Mouse (Mus musculus): ENCODE data around the gene Syde1. TPM values are rescaled to one million over a fixed set of nuclear protein-coding genes. Genes with fewer than 3 reads are reported as not detected.

Gene Syde1
- polyA plus RNA-seq, 1 experiment from 2014 or later, result 3.3 TPM

DNA sequence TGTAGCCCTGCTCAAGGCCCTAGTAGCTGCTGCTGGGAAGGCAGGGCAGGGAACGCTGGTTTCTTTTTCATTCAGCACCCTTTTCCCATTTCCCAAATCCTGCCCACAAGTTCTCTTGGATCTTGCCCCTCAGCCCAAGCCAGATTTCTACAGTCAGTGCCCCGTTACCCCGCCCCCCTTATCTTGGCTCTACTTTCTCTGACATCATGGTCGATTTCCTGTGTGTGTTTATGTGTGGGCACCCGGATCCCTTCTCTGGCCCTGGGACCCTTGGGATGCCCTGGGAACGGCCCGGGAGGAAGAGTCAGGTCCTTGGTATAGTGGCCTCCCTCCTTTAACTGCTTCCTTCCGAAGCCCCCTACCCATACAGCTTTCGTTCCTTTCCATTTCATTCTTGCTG, 1.0 kb downstream of the Syde1 start:
- peaks cover 8% of the 10 kb centered on the region for H3K4me1 ChIP-seq
- H3K9me3 ChIP-seq (replicated peaks), result no peaks in the 10 kb centered on the region
- H3K27ac ChIP-seq (replicated peaks), result 0 out of 2 replicates have a peak overlapping the region, but pooled peaks have one; percentile 68
- WGBS, result 46% methylated on average over 9 of the region's 9 CpGs
- H3K4me2 ChIP-seq, result peak overlapping the region; percentile 68
- no peaks in the 10 kb centered on the region; the same call in 1 of the 2 replicates for H3K36me3 ChIP-seq
- H3K4me3 ChIP-seq (replicated peaks), result peak overlapping the region; percentile 47
- ATAC-seq (ENCODE audit: low FRiP score), result no peak
- H3K27me3 ChIP-seq (replicated peaks), result peaks cover 7% of the 10 kb centered on the region; the same call in 1 of the 2 replicates
- peak overlapping the region; percentile 59; the same call in 1 of the 2 replicates for H3K9ac ChIP-seq (replicated peaks)

DNA sequence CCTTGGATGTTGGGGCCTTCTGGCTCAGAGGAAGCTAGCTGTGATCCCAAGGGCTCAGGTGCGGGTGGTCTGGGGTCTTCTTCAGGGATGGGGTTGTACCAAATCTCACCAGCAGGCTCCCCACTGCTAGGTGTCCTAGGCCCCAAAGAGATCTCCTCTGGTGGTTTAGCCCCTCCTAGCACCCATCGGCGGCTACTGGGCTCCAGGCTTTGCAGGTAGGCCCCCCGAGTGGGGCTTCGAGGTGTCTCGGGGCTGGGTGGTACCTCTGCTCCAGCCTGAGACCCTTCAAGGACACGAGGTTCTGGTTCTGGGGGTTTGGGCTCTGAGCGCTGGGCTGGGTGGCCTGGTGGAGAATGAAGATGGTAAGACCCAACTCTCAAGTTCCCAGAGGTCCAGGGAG, 1.9 kb downstream of the Syde1 start:
- no peak for ATAC-seq (ENCODE audit: low FRiP score)
- H3K4me3 ChIP-seq (replicated peaks), result no peak overlapping the region
- peak overlapping the region; percentile 68; the same call in 1 of the 2 replicates for H3K4me2 ChIP-seq
- H3K27me3 ChIP-seq (replicated peaks), result peaks cover 7% of the 10 kb centered on the region; the same call in 1 of the 2 replicates
- peaks cover 8% of the 10 kb centered on the region for H3K4me1 ChIP-seq
- no peak overlapping the region for H3K9ac ChIP-seq (replicated peaks)
- H3K36me3 ChIP-seq, result peaks cover 2% of the 10 kb centered on the region; the same call in 1 of the 2 replicates
- H3K27ac ChIP-seq (replicated peaks), result no peak overlapping the region
- WGBS, result 95% methylated on average over 8 of the region's 8 CpGs
- no peaks in the 10 kb centered on the region for H3K9me3 ChIP-seq (replicated peaks)

- H3K9ac ChIP-seq (replicated peaks), result no peak overlapping the region
- peaks cover 7% of the 10 kb centered on the region; the same call in 1 of the 2 replicates for H3K27me3 ChIP-seq (replicated peaks)
- H3K4me1 ChIP-seq, result peaks cover 8% of the 10 kb centered on the region
- H3K4me2 ChIP-seq, result no peak overlapping the region
- H3K9me3 ChIP-seq (replicated peaks), result no peaks in the 10 kb centered on the region
- 97% methylated on average over 18 of the region's 18 CpGs for WGBS
- no peak overlapping the region for H3K4me3 ChIP-seq (replicated peaks)
- no peak for ATAC-seq (ENCODE audit: low FRiP score)
- no peak overlapping the region for H3K27ac ChIP-seq (replicated peaks)
- H3K36me3 ChIP-seq, result peaks cover 9% of the 10 kb centered on the region
Measured at GRCm38 (mm10) chr10:78589291-78589690, 2.5 kb downstream of the Syde1 start.

DNA sequence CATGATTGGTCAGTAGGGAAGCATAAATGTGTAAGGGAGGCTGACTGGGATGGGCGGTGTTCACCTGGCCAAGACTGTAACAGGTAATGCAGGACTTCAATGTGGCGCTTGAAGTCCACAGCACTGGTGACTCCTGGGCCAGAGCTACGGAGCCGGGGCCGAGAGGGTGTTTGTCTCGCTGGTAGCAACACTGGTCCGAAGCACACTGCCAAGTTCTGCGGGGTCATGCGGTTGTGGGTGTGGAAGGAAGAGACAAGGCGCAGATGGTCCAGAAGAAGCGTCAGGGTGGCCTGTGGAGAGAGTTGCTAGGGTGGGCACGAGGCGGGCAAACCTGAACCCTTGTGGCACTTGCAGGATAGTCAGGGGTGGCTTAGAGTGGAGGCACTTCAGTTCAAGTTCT, 5.7 kb downstream of the Syde1 start:
- 96% methylated on average over 13 of the region's 13 CpGs for WGBS
- ATAC-seq (ENCODE audit: low FRiP score), result no peak
- H3K27ac ChIP-seq (replicated peaks), result no peak overlapping the region

DNA sequence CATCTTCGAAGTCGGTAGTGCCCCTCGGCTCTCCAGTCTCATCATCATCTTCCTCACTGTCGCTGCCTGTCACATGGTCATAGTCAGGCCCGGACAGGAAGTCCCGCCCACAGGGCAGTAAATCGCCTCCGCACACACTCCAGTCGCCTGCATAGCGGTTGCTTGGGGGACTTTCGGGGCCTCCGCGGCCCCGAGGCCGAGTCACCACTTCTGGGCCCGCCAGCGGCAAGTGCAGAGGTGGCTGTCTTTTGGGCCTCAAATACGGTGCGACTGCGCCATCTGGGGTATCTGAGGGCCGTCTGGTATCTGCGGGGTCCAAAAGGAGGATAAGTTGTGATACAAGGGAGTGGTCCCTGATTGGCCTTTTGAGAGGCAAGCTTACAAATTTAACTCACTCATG, 6.2 kb downstream of the Syde1 start:
- H3K27me3 ChIP-seq (replicated peaks), result no peaks in the 10 kb centered on the region
- ATAC-seq (ENCODE audit: low FRiP score), result no peak
- H3K4me2 ChIP-seq, result no peak overlapping the region
- H3K4me3 ChIP-seq (replicated peaks), result no peak overlapping the region
- no peaks in the 10 kb centered on the region for H3K9me3 ChIP-seq (replicated peaks)
- no peak overlapping the region for H3K9ac ChIP-seq (replicated peaks)
- H3K4me1 ChIP-seq, result no peaks in the 10 kb centered on the region
- 86% methylated on average over 22 of the region's 22 CpGs for whole genome bisulfite sequencing
- peaks cover 33% of the 10 kb centered on the region for H3K36me3 ChIP-seq
- no peak overlapping the region for H3K27ac ChIP-seq (replicated peaks)

More for the DNA sequence above, 5.7 kb downstream of the Syde1 start:
- peaks cover 29% of the 10 kb centered on the region for H3K36me3 ChIP-seq
- H3K4me3 ChIP-seq (replicated peaks), result no peak overlapping the region
- no peak overlapping the region for H3K9ac ChIP-seq (replicated peaks)
- no peaks in the 10 kb centered on the region for H3K4me1 ChIP-seq
- H3K9me3 ChIP-seq (replicated peaks), result no peaks in the 10 kb centered on the region
- H3K27me3 ChIP-seq (replicated peaks), result peaks cover 4% of the 10 kb centered on the region; the same call in 1 of the 2 replicates
- H3K4me2 ChIP-seq, result no peak overlapping the region

DNA sequence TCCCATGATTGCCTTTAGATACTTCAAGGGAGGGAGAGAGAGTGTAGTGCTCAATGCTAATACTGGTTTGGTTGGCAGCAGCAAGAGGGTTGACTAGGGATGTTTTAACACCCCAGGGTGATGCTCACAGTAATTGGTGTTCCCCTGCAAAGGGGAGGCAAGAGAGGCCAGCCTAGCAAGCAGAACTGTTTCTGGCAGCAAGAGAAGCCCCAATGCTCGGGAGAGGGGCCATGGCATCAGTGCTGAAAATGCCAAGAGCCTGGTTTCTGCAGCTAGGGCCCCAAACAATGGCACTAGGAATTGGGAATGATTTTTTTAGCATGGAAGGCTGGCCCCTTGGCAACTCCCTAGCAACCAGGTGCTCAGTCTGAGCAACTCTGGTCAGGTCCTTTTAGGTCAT, 6.8 kb downstream of the Syde1 start:
- ATAC-seq (ENCODE audit: low FRiP score), result no peak
- H3K9ac ChIP-seq (replicated peaks), result no peak overlapping the region
- no peaks in the 10 kb centered on the region for H3K9me3 ChIP-seq (replicated peaks)
- no peaks in the 10 kb centered on the region for H3K4me1 ChIP-seq
- no peak overlapping the region for H3K27ac ChIP-seq (replicated peaks)
- H3K36me3 ChIP-seq, result peaks cover 37% of the 10 kb centered on the region
- H3K4me3 ChIP-seq (replicated peaks), result no peak overlapping the region
- H3K27me3 ChIP-seq (replicated peaks), result no peaks in the 10 kb centered on the region
- 71% methylated on average over 1 of the region's 1 CpGs for WGBS
- no peak overlapping the region for H3K4me2 ChIP-seq

GRCm38 (mm10) chr10:78583939-78584338, 7.8 kb downstream of the Syde1 start:
- no peak for ATAC-seq (ENCODE audit: low FRiP score)
- peaks cover 47% of the 10 kb centered on the region for H3K36me3 ChIP-seq
- WGBS, result 90% methylated on average over 3 of the region's 3 CpGs

GRCm38 (mm10) chr10:78583347-78583746, 8.4 kb downstream of the Syde1 start:
- no peak overlapping the region for H3K4me3 ChIP-seq (replicated peaks)
- H3K27me3 ChIP-seq (replicated peaks), result no peaks in the 10 kb centered on the region
- 83% methylated on average over 9 of the region's 9 CpGs for WGBS
- no peak overlapping the region for H3K27ac ChIP-seq (replicated peaks)
- peaks cover 53% of the 10 kb centered on the region for H3K36me3 ChIP-seq
- no peak overlapping the region for H3K9ac ChIP-seq (replicated peaks)
- no peak for ATAC-seq (ENCODE audit: low FRiP score)
- no peaks in the 10 kb centered on the region for H3K9me3 ChIP-seq (replicated peaks)
- H3K4me2 ChIP-seq, result no peak overlapping the region
- H3K4me1 ChIP-seq, result no peaks in the 10 kb centered on the region

More at GRCm38 (mm10) chr10:78583939-78584338, 7.8 kb downstream of the Syde1 start:
- Histone ChIP-seq H3K4me1 (no peaks in the 10 kb centered on the region), H3K4me2 (no peak overlapping the region), H3K9me3 (replicated peaks) (no peaks in the 10 kb centered on the region), H3K27ac (replicated peaks) (no peak overlapping the region), H3K9ac (replicated peaks) (no peak overlapping the region), H3K27me3 (replicated peaks) (no peaks in the 10 kb centered on the region), H3K4me3 (replicated peaks) (no peak overlapping the region)

DNA sequence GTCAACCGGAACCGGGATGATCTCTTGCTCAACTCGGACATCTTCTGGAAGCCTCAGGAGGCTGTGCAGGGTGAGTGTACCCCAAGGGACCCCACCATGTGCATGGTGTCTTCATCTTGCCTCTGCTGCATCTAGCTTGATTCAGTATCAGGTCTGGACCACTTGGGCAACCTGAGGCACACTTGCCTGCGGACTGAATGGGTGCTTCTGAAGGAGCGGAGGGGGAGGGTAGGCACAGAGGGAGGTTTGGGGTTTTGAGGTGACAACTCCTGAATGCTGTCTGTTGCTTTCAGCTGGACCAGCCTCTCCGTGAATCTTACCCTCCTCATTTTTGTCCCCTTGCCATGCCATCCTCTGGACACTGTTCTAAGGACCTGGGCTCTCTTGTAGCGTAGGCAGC, 10.6 kb downstream of the Syde1 start:
- no peak overlapping the region for H3K9ac ChIP-seq (replicated peaks)
- H3K27ac ChIP-seq (replicated peaks), result no peak overlapping the region
- peaks cover 8% of the 10 kb centered on the region for H3K4me1 ChIP-seq
- no peak overlapping the region for H3K4me2 ChIP-seq
- H3K4me3 ChIP-seq (replicated peaks), result no peak overlapping the region
- 94% methylated on average over 7 of the region's 7 CpGs for WGBS
- H3K9me3 ChIP-seq (replicated peaks), result no peaks in the 10 kb centered on the region
- H3K36me3 ChIP-seq, result peaks cover 69% of the 10 kb centered on the region
- no peak for ATAC-seq (ENCODE audit: low FRiP score)
- no peaks in the 10 kb centered on the region for H3K27me3 ChIP-seq (replicated peaks)

DNA sequence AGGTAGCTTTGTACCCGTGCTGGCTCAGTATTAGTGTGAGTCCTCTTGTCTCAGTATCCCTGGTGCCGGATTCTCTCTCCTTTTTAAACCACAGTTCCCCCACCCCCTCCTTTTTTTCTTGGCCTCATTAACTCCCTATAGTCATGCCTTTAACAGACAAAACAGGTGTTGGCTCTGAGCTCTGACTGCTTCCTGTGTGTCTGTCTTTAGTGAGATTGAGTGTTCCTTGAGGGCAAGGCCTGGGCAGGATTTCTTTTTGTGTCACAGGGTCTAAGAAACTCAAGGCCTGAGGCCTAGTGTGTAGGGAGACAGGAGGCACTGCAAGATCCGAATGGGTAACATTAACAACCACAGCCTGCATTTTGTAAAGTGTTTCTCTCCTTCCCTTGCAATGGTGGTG, 13.6 kb downstream of the Syde1 start:
- Histone ChIP-seq H3K36me3 (peaks cover 49% of the 10 kb centered on the region), H3K4me1 (peaks cover 22% of the 10 kb centered on the region), H3K4me2 (no peak overlapping the region), H3K27me3 (replicated peaks) (no peaks in the 10 kb centered on the region), H3K4me3 (replicated peaks) (no peak overlapping the region), H3K9ac (replicated peaks) (no peak overlapping the region), H3K27ac (replicated peaks) (no peak overlapping the region), H3K9me3 (replicated peaks) (no peaks in the 10 kb centered on the region)
- ATAC-seq (ENCODE audit: low FRiP score), result no peak
- 66% methylated on average over 3 of the region's 3 CpGs for WGBS

DNA sequence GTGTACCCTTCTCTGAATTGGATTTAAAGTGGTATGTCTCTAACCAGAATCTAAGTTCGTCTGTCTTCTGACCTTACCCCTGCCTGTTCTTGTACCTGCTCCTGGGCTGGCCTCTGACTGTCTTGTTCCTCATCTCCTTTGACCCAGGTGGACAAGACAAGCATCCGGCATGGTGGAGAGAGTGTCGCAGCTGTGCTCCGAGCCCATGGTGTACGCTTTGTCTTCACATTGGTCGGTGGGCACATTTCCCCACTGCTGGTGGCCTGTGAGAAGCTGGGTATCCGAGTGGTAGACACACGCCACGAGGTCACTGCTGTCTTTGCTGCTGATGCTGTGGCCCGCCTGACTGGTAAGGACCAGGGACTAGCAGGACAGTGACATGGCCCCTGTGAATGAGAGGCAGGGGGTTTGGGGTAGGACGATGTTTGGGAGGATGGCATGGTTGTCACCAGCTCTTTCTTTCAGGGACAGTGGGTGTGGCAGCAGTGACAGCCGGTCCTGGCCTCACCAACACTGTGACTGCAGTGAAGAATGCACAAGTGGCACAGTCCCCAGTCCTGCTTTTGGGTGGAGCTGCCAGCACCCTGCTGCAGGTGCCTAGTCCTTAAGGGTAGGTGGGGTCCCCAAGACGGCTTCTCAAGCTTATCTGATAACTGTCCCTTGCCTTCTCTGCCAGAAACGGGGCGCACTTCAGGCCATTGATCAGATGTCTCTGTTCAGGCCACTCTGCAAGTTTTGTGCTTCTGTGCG, 15.2 kb downstream of the Syde1 start:
- Histone ChIP-seq H3K9me3 (replicated peaks) (no peaks in the 10 kb centered on the region), H3K4me1 (peaks cover 22% of the 10 kb centered on the region), H3K4me2 (no peak overlapping the region), H3K27me3 (replicated peaks) (no peaks in the 10 kb centered on the region), H3K36me3 (peaks cover 40% of the 10 kb centered on the region), H3K27ac (replicated peaks) (no peak overlapping the region), H3K4me3 (replicated peaks) (no peak overlapping the region), H3K9ac (replicated peaks) (no peak overlapping the region)
- 92% methylated on average over 16 of the region's 16 CpGs for WGBS
- ATAC-seq (ENCODE audit: low FRiP score), result no peak

GRCm38 (mm10) chr10:78575690-78576089, 16.1 kb downstream of the Syde1 start:
- Histone ChIP-seq H3K9ac (replicated peaks) (no peak overlapping the region), H3K9me3 (replicated peaks) (no peaks in the 10 kb centered on the region), H3K27ac (replicated peaks) (peak overlapping the region; percentile 92; the same call in 1 of the 2 replicates), H3K4me3 (replicated peaks) (peak overlapping the region; percentile 63; the same call in 1 of the 2 replicates), H3K4me2 (peak overlapping the region; percentile 75), H3K4me1 (peaks cover 22% of the 10 kb centered on the region), H3K36me3 (peaks cover 37% of the 10 kb centered on the region), H3K27me3 (replicated peaks) (no peaks in the 10 kb centered on the region)
- ATAC-seq (ENCODE audit: low FRiP score), result no peak
- WGBS, result 62% methylated on average over 2 of the region's 2 CpGs

Data from neural tube, embryonic 15.5 days (tissue).